Mouse (Mus musculus) liver, embryonic 14.5 days (tissue): Measurements from ENCODE around the gene Misp.

ENCODE experiments used
- CTCF ChIP-seq: IDR thresholded peaks from 2 replicates; pipeline ENCODE4 v1.5.1; 2016; ENCODE audit warnings: antibody characterized with exemption, low read depth, control low read depth
- EP300 ChIP-seq: IDR thresholded peaks from 2 replicates; pipeline ENCODE4 v1.6.1; 2016; ENCODE audit warnings: antibody characterized with exemption, low read depth

GRCm38 (mm10) chr10:79774486-79775279 is 46.1 kb upstream of the Misp start:
- TF ChIP-seq CTCF (peak; percentile 68), EP300 (no peak)
